Mouse (Mus musculus) layer of hippocampus, adult 9-10 months (tissue): ENCODE data around the gene Sh2d4b.

Source experiments
- DNase-seq: peaks from one replicate; pipeline ENCODE4 v3.0.0; 2022; ENCODE audit warnings: low spot score

The Sh2d4b gene

GRCm38 (mm10) chr14:40906770-40907169, 13.7 kb upstream of the Sh2d4b start:
- no peak for DNase-seq

- no peak for DNase-seq
Measured at GRCm38 (mm10) chr14:40905813-40906212, 12.7 kb upstream of the Sh2d4b start.

- DNase-seq = no peak
Measured at GRCm38 (mm10) chr14:40902307-40903055, 9.4 kb upstream of the Sh2d4b start.

GRCm38 (mm10) chr14:40900267-40900666, 7.2 kb upstream of the Sh2d4b start:
- DNase-seq = no peak

- DNase-seq = no peak
Measured at GRCm38 (mm10) chr14:40897916-40898315, 4.8 kb upstream of the Sh2d4b start.

GRCm38 (mm10) chr14:40895681-40896080, 2.6 kb upstream of the Sh2d4b start:
- DNase-seq = no peak

- peak; percentile 67 for DNase-seq
Measured at GRCm38 (mm10) chr14:40894576-40895247, 1.6 kb upstream of the Sh2d4b start.

- DNase-seq = no peak
Measured at GRCm38 (mm10) chr14:40893884-40894283, 818 bp upstream of the Sh2d4b start.

- no peak for DNase-seq
Measured at GRCm38 (mm10) chr14:40892326-40892825, 690 bp downstream of the Sh2d4b start.

GRCm38 (mm10) chr14:40891506-40891905, 1.6 kb downstream of the Sh2d4b start:
- DNase-seq = no peak

GRCm38 (mm10) chr14:40889704-40890103, 3.4 kb downstream of the Sh2d4b start:
- no peak for DNase-seq

- no peak for DNase-seq
Measured at GRCm38 (mm10) chr14:40889181-40889580, 3.9 kb downstream of the Sh2d4b start.

- DNase-seq = no peak
Measured at GRCm38 (mm10) chr14:40886428-40887202, 6.5 kb downstream of the Sh2d4b start.

- DNase-seq = no peak
Measured at GRCm38 (mm10) chr14:40885752-40886151, 7.3 kb downstream of the Sh2d4b start.

GRCm38 (mm10) chr14:40885225-40885624, 7.8 kb downstream of the Sh2d4b start:
- no peak for DNase-seq

- DNase-seq = no peak
Measured at GRCm38 (mm10) chr14:40874565-40874964, 18.5 kb downstream of the Sh2d4b start.

GRCm38 (mm10) chr14:40873961-40874360, 19.1 kb downstream of the Sh2d4b start:
- no peak for DNase-seq

- no peak for DNase-seq
Measured at GRCm38 (mm10) chr14:40870598-40870997, 22.5 kb downstream of the Sh2d4b start.

- no peak for DNase-seq
Measured at GRCm38 (mm10) chr14:40864811-40865514, 28.1 kb downstream of the Sh2d4b start.

- DNase-seq = no peak
Measured at GRCm38 (mm10) chr14:40863659-40864058, 29.4 kb downstream of the Sh2d4b start.

GRCm38 (mm10) chr14:40863022-40863421, 30.0 kb downstream of the Sh2d4b start:
- DNase-seq = no peak

- no peak for DNase-seq
Measured at GRCm38 (mm10) chr14:40852978-40853377, 40.1 kb downstream of the Sh2d4b start.
